Mouse (Mus musculus): Measurements from ENCODE around the gene Eml2. TPM values are rescaled to one million over a fixed set of nuclear protein-coding genes. Genes with fewer than 3 reads are reported as not detected.

Eml2 gene
- total RNA-seq, 2 experiments from 2014 or later: 124 to 156 TPM

DNA sequence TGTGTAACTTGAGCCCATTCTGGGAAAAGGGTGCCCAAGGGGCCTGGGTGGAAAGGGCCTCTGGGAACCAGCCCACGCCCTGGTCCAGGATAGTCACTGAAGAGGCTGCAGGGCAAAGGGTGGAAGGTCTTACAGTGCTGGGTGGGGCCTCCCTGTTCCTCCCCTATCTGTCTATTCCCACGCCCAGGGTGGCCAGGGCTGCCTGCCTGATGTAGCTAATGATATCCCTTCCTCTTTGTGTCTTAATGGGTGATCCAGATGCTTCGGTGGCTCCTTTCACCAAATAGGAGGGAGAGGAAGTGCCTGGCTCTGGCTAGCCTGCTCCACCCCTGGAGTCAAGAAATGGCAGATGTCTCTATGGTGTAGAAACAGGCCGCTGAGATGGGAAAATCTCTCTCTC is 48.7 kb downstream of the Eml2 start:
- DNase-seq (ENCODE audit: low spot score in 2 of 2): no peak
- intact Hi-C loops (cut with DNase I): no loop called here

DNA sequence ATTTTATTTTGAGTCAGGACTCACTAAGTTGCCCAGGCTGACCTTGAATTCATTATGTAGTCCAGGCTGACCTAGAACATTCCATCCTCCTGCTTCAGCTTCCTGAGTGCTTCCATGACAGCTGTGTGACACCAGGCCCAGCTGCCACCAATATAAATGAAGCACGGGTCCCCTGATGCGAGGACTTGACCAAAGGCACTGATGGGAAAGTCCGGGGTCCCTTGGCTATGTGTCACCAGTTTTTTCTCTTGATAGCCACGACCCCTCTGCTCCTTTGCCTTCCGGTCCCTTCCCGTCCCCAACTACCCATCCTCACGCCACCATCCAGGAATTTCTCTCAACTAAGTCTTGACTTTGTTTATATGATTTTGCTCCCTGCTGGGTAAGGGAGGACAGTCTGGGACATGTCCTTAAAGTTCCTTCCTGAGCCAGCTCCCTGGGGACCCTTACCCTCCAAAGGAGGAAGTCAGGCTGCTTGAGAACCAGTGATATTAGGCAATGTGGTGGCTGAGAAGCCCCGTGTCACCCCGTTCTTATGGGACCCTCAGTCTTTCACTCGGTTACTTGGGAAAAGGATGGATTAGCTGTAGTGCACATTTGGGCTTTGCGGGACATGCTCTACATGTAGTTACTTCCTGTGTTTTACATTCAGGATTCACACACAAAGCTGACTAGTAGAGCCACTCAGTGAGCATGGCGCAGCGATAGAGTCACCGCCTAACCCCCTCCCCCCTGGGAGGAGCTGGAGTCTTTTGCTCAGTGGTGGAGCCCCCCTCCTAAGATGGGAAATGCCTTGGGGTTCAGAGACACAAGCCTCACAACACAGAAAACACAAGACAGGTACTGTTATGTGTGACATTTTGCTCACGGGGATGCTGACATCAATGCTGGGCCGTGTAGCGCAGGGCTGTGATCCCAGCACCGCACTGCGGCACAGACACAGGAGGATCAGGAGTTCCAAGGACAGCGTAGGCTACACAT is 50.9 kb downstream of the Eml2 start:
- intact Hi-C loops (cut with DNase I): no loop called here
- DNase-seq (ENCODE audit: low spot score in 2 of 2): peak in 1 of 2 experiments; percentile 46

DNA sequence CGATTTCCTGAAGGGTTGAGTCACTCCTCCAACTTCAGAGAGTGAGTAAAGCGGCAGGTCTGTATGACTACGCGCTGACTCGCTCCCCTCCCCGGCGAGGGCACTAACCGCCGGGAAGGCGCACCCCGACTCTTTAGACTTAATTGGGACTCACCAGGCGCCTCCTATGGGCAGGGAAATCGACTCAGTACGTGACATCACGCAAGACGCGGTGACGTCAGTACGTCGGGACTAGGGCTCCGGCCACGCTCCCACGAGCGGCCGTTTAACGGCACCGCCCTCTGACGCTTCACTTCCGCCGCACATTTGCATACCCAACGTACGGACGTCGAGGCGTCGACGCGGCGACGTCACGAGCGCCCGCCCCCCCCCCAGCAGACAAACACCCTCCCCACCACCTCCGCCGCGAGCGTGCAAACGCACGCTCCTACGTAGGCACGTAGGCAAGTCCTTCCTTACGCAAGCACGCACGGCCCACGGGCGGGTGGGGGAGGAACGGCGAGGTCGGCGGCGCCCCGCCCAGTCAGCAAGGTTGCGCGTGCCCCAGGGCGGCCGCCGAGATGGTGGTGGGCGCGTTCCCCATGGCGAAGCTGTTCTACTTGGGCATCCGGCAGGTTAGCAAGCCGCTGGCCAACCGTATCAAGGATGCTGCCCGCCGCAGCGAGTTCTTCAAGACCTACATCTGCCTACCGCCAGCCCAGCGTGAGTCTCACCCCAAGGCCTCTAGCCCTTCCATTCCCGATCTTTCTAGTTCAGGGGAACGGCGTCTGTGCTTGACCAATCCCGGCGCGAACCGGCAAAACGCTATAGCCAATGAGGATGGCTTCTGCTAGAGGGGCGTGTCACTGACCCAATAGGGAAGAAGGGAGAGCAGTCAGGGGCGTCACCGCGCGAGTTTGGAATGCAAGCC is 51.9 kb downstream of the Eml2 start, which contains the start of gene Opa3:
TSS of gene Opa3 (plus strand) at position 452 of the 910 bp plus-strand sequence.
- peak; percentile 99 to 100 for DNase-seq (ENCODE audit: low spot score in 2 of 2)
- intact Hi-C loops (cut with DNase I): no loop called here

DNA sequence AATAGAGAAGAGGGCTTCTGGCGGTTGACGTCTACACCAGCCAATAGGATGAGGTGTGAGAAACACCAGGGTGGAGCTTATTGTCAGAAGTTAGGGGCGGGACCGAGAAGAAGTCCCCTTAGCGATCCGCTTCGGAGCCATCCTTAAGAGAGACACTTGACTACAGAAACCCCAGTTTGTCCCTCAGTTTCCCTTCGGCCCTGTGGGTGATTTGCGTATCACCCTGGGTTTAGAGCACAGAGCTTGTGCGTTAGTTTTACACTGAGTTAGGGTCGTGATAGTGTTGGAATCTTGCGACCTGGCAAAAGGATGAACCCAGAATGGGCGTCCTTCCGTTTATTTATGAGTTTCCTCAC is 52.5 kb downstream of the Eml2 start:
- intact Hi-C loops (cut with DNase I): no loop called here

DNA sequence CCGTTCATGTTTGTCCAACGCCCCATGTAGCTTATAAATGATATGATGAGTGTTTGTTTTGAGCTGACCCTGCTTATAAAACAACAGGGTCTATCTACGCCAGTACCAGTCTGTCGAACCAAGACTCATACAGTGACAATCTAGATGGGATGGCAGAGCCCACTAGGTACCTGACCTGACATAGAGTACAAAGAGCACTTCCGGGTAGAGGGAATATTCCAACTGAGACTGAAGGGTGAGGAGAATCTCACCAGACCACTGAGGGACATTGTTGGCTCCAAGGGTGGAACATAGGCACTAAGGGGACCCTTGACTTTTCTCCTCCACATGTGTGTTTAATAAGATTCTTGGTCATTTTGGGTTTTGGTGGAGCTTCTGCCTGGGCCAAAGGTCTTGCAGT is 53.2 kb downstream of the Eml2 start:
- DNase-seq (ENCODE audit: low spot score in 2 of 2): no peak
- intact Hi-C loops (cut with DNase I): no loop called here

More for the DNA sequence above, 52.5 kb downstream of the Eml2 start:
- DNase-seq (ENCODE audit: low spot score in 2 of 2): no peak

DNA sequence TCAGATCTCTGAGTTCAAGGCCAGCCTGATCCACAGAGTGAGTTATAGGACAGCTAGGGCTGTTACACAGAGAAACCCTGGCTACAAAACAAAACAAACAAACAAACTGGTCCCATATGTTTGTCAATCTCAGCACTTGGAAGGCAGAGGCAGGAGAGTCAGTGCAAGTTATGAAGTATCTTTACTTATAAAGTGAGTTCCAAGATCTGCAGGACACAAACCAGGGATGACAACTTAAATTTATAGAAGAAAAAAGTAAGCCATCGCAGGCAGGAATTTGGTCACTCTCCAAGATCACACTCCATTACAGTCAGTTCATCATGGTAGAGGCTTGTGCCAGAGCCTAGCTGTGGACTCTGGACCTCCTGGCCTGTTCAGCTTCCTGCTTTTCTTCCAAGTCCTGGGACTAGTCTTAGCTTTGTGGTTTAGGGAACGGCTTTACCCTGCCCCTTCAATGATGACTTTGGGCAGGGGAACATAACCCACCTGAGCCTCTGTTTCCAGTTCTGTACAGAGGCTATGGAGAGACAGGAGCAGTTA is 53.9 kb downstream of the Eml2 start:
- intact Hi-C loops (cut with DNase I): no loop called here
- no peak for DNase-seq (ENCODE audit: low spot score in 2 of 2)

DNA sequence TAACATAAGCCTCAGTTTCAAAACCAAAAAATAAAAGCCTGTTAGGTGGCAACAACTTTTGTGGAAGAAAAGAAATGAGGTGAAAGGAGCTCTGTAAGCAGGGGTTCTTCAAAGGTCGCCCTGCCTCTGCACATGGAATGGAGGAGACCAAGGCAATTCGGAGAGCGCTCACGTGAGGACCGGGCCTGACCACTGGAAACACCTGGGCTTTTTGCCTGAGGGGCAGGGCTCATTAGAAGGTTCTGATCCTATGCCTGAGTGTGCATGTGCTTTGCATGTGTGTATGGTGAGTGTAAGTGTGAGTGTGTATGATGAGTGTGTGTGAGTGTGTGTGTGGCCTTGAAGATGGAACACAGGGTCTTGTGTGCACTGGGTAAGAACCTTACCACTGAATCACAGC is 54.7 kb downstream of the Eml2 start:
- no peak for DNase-seq (ENCODE audit: low spot score in 2 of 2)
- intact Hi-C loops (cut with DNase I): no loop called here

DNA sequence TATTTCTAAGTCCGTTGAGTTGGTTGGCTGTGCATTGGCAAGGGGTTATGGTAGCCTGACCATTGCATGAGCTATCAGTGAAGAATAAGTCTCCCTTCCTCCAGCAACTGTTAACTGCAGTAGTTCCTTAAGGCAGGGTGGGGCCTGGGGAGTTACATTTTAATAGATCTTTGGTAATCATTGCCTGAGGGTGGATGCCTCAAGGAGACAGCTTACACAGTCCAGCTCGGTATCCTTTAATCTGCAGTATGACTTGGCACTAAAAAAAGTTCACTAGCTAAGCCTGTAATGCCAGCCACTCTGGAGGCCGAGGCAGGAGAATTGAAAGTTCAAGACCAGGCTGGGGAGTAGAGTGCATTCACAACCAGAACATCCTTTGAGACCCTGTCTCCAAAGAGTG is 55.6 kb downstream of the Eml2 start:
- no peak for DNase-seq (ENCODE audit: low spot score in 2 of 2)
- intact Hi-C loops (cut with DNase I): no loop called here

DNA sequence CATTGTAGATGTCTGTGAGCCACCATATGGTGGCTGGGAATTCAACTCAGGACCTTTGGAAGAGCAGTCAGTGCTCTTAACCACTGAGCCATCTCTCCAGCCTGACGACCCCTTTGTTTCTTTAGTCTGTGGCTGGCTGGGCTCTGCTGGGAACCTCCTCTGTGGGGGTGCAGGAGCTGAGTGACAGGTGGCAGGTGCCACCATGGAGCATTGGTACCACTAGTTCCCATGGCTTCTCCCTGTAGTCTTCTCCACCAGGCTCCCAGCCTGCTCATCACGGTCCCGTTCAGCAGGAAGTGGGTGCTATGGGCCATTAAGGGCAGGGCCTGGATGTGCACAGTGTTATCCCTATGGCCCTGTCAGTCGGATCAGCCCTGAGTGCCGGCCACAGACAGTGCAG is 58.4 kb downstream of the Eml2 start:
- intact Hi-C loops (cut with DNase I): loop anchor here (5.0 kb wide), 1 partner anchor 108 kb away; the partner anchor contains the start of gene Ercc1
- no peak for DNase-seq (ENCODE audit: low spot score in 2 of 2)

DNA sequence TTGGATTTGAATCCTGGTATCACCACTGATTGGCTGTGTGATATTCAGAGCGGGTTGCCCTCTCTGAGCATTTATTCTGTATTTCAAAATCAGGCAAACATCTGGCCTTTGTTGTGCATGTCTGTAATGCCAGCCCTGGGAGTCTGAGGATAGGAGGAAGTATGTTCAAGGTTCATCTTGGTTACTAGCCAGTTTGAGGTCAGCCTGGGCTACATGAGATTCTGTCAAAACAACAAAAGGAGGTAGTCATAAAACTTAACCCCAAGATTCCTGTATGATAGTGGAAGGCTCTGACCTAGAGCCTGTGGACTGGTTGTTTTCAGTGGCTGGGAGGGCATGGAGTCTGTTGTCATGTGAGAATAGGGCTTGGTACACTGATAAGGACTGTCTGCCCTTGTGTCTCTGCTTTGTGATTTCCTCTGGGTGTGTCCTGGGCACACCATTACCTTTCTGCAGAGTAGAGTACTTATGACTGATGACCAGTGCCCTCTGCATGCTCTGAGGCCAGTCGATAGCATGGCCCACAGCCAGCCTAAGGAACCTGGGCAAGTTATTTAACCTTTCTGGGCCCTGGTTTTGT is 59.0 kb downstream of the Eml2 start:
- intact Hi-C loops (cut with DNase I): loop anchor here (5.0 kb wide), 1 partner anchor 107 kb away; the partner anchor contains the start of gene Ercc1
- DNase-seq (ENCODE audit: low spot score in 2 of 2): no peak

DNA sequence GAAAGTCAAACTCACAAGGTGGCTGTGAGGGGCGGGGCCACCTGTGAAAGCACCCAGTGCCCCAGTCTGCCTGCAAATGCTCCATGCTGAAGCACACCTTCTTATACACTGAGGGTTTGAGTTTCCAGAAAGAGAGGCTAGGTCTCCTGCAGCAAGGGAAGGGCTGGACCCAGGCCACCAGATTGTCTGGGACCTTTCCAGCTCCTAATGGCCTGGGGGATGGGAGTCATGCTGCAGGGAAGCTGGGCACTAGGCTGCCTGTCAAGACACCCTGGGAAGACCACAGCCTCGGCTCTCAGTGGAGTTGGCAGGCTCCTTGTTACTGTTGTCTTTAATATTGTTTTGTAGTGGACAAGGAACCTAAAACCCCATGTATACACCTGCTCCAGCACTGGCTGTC is 60.2 kb downstream of the Eml2 start:
- no peak for DNase-seq (ENCODE audit: low spot score in 2 of 2)
- intact Hi-C loops (cut with DNase I): loop anchor here (5.0 kb wide), 1 partner anchor 106 kb away; the partner anchor contains the start of gene Ercc1

DNA sequence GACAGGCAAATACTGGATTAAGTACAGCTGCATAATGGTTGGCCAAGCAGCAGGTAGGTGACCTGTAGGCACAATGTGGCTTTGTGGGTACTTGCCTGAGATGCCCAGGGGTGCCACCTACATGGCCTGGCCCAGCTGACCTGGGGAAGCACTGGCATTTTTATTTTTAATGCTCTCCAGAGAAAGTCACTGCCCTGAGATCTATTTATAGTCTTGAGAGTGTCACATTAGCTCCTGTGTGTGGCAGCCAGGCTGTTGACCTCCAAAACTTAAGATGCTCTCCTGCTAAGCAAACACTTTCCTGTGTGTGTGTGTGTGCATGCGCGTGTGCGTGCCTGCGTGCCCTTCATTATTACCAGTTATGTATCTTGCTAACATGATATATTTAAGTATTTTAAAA is 62.1 kb downstream of the Eml2 start:
- intact Hi-C loops (cut with DNase I): loop anchor here (2.0 to 5.0 kb wide), 2 partner anchors 34 to 104 kb away; partner anchors contain the start of gene Ercc1

DNA sequence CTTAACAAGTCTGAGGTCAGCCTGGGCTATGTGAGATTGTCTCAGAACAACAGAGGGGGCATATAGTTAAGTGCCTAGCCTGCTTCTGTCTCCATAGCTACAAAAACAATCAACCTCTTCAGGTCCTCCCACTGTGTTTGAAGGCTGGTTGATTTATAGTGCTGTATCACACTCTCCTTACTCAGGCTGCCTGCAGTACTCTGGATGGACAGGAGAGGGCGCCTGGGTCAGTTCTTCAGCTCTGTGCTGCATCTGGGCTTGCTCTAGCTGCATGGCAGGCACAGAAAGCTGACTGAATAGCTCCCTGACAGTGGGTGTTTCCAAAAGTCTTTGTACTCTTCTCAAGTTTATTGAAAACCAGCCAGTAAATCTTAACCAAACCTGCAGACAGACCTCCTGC is 63.2 kb downstream of the Eml2 start:
- intact Hi-C loops (cut with DNase I): loop anchor here (1.0 to 5.0 kb wide), 3 partner anchors 33 to 103 kb away; partner anchors contain the start of gene Ercc1
- peak; percentile 87 to 90 for DNase-seq (ENCODE audit: low spot score in 2 of 2)

More for the DNA sequence above, 62.1 kb downstream of the Eml2 start:
- no peak for DNase-seq (ENCODE audit: low spot score in 2 of 2)

DNA sequence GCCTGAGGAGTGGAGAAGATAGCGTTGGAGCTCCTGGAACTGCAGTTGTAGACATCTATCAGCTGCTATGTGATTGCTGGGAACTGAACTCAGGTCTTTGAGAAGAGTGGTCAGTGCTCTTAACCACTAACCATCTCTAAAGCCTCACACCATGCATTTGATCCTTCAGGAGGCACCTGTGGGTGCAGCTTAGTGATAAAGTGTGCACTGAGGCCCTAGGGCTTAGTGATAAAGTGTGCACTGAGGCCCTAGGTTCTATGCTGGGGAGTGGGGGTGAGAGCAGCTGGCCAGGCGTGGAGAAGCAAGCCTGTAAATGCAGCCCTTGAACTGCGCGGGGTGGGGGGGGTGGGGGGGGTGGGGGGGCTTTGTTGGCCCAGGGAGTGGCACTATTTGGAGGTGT is 63.8 kb downstream of the Eml2 start:
- no peak for DNase-seq (ENCODE audit: low spot score in 2 of 2)
- intact Hi-C loops (cut with DNase I): loop anchor here (1.0 to 5.0 kb wide), 3 partner anchors 33 to 102 kb away; partner anchors contain the start of gene Ercc1

DNA sequence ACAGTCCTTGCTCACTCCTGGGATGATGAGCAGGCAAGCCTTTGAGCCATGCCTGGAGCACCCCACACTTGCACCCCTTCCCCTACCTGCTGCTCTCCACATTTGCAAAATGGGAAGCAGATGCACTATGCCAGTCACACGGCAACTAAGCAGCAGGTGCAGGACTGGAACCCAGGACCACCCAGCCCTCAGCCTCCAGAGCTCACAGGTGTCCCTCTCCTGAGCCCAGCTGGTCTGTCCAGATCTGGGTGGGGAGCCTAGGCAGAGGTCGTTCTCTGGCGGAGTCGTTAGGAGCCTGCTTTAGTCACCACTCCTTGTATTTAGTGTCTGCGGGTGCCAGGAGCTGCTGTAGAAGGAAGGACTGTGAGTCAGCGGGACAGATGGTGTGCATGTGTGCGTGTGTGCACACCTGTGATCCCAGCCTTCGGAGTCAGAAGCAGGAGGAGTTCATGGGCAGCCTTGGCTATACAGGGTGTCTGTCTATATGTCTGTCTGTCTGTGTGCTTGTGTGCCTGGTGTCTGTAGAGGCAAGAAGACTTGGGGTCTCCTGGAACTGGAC is 64.8 kb downstream of the Eml2 start:
- intact Hi-C loops (cut with DNase I): no loop called here
- peak in 1 of 2 experiments; percentile 21 for DNase-seq (ENCODE audit: low spot score in 2 of 2)

DNA sequence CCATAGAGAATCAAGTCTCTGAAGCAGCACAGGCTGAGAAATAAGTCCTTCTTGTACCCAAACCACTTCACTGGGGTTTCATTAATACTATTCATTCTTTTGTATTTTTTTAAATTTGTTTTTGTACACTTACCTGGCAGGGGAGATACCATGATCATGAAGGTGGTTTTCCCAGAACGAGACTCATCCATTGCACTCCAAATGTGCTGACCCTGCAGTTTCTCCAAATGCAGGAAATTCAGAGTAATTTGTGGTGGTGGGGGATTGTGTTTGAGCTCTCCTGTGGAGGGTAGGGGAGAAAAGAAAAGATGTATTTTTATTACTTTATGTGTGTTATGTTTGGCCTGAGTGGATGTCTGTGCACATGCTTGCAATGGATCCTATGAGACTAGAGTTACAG is 65.8 kb downstream of the Eml2 start:
- intact Hi-C loops (cut with DNase I): no loop called here
- no peak for DNase-seq (ENCODE audit: low spot score in 2 of 2)

DNA sequence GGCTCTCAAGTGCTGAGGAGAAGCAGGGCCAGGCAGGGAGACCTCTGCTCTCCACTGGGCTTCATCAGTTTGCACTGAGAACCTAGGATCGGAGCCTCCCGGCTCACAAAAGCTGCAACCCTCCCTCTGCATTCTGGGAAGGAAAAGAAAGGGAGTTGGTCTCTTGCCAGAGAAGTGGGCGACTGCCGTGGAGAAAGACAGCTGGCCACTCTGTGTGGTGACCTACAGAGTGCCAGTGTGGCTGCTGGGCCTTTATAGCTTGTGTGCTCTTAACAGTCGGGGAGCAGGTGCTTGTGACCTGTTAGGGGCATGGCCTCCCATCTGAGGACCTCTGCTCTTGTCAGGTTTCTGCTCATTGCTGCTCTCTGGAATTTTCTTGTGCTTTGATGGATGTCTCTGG is 67.6 kb downstream of the Eml2 start:
- peak; percentile 32 to 42 for DNase-seq (ENCODE audit: low spot score in 2 of 2)
- intact Hi-C loops (cut with DNase I): no loop called here

DNA sequence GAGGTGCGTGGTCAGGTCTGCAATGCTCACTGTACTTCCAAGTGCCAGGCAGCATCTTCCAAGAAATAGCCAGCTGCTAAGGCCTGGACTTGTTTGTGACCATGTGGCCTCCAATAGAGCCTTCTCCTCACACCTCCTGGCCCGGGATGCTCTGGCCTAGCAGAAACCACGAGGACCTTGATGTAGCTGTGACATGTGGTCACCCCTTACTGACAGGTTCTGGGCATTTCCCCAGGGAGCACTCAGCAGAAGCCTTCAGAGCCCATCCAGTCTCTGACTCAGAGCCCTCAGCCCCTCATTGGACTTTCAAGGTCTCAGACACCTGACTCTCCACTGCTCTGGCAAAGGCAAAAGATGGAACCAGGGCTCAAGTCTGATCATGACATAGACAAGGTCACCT is 68.9 kb downstream of the Eml2 start:
- intact Hi-C loops (cut with DNase I): no loop called here

DNA sequence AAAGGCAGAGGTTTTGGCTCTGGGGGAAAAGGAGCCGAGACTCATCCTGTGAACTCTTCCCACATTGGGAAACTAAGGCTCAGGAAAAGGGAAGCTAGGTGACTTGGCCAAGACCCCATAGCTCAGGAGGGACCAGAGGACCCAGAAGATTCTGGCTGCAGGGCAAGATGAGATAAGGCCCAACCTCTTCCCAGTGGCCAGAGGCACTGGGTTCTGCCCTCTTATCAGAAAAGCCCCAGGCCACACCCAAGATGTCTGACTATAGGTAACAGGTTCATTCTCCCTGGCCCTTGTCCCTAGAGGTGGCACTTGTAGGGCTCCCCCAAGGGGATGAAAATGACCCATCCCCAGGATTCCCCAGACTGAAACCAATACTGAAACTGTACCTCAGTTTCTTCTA is 70.6 kb downstream of the Eml2 start:
- intact Hi-C loops (cut with DNase I): no loop called here
- no peak for DNase-seq (ENCODE audit: low spot score in 2 of 2)

More for the DNA sequence above, 68.9 kb downstream of the Eml2 start:
- no peak for DNase-seq (ENCODE audit: low spot score in 2 of 2)

All from left cerebral cortex, postnatal 36 days (tissue).